Mouse (Mus musculus) spleen, postnatal 14 days (tissue): ENCODE measurements around the gene Arhgap21.
A peak's percentile ranks its signal among the peaks of the same experiment; 100 is the strongest.
"Not testable (repeated sequence)": the region's sequence is repeated elsewhere in the genome, so short reads cannot be mapped to it uniquely, and the experiment has no call there.

Source experiments
- DNase-seq, 2 experiments: peaks; one replicate each; pipeline ENCODE4 v3.0.0; 2021 to 2022; ENCODE audit warnings: low spot score in 2 of 2

Arhgap21 gene

GRCm38 (mm10) chr2:20941105-20941504 lies 27.6 kb downstream of the Arhgap21 start:
- no peak for DNase-seq

- no peak for DNase-seq
These were observed 29.3 kb downstream of the Arhgap21 start for GRCm38 (mm10) chr2:20939367-20939766.

- no peak for DNase-seq
These were observed 32.0 kb downstream of the Arhgap21 start for GRCm38 (mm10) chr2:20936609-20937221.

GRCm38 (mm10) chr2:20934406-20934805 lies 34.3 kb downstream of the Arhgap21 start:
- DNase-seq, result no peak

GRCm38 (mm10) chr2:20932748-20933313 lies 35.9 kb downstream of the Arhgap21 start:
- no peak for DNase-seq

GRCm38 (mm10) chr2:20931761-20932160 lies 36.9 kb downstream of the Arhgap21 start:
- not testable (repeated sequence) for DNase-seq

GRCm38 (mm10) chr2:20928454-20928853 lies 40.2 kb downstream of the Arhgap21 start:
- DNase-seq, result no peak

GRCm38 (mm10) chr2:20924938-20925337 lies 43.7 kb downstream of the Arhgap21 start:
- DNase-seq, result no peak

- no peak for DNase-seq
These were observed 46.3 kb downstream of the Arhgap21 start for GRCm38 (mm10) chr2:20922366-20922765.

- no peak for DNase-seq
These were observed 47.1 kb downstream of the Arhgap21 start for GRCm38 (mm10) chr2:20921558-20921957.

- no peak for DNase-seq
These were observed 47.7 kb downstream of the Arhgap21 start for GRCm38 (mm10) chr2:20921021-20921420.

- DNase-seq, result no peak
These were observed 54.0 kb downstream of the Arhgap21 start for GRCm38 (mm10) chr2:20914531-20915320.

GRCm38 (mm10) chr2:20913019-20913415 lies 55.7 kb downstream of the Arhgap21 start:
- DNase-seq, result no peak

- DNase-seq, result no peak
These were observed 56.2 kb downstream of the Arhgap21 start for GRCm38 (mm10) chr2:20912348-20913018.

- no peak for DNase-seq
These were observed 58.2 kb downstream of the Arhgap21 start for GRCm38 (mm10) chr2:20910446-20910845.

GRCm38 (mm10) chr2:20909404-20909803 lies 59.3 kb downstream of the Arhgap21 start:
- DNase-seq, result no peak

- DNase-seq, result no peak
These were observed 61.4 kb downstream of the Arhgap21 start for GRCm38 (mm10) chr2:20907291-20907690.

- DNase-seq, result no peak
These were observed 63.3 kb downstream of the Arhgap21 start for GRCm38 (mm10) chr2:20905411-20905810.

GRCm38 (mm10) chr2:20902981-20903645 lies 65.6 kb downstream of the Arhgap21 start:
- no peak for DNase-seq

GRCm38 (mm10) chr2:20901916-20902315 lies 66.8 kb downstream of the Arhgap21 start:
- DNase-seq, result no peak

- peak in 1 of 2 experiments; percentile 5 for DNase-seq
These were observed 69.4 kb downstream of the Arhgap21 start for GRCm38 (mm10) chr2:20899301-20899700.

- DNase-seq, result peak; percentile 13 to 52
These were observed 70.0 kb downstream of the Arhgap21 start for GRCm38 (mm10) chr2:20898684-20899083.
